Mouse (Mus musculus) MEL (cell line): ENCODE results near the gene Wdr82.

Source experiments
- CTCF ChIP-seq, 3 experiments: IDR thresholded peaks in 2 of 3; conservative IDR thresholded peaks in 1 of 3; 2 replicates each; pipeline ENCODE4 v1.5.1; 2011 to 2012; ENCODE audit warnings: low read length in 3 of 3, low read depth in 2 of 3, mild to moderate bottlenecking in 2 of 3, improper control_type of control experiment in 1 of 3, inconsistent platforms in 1 of 3, mixed read lengths in 1 of 3, moderate library complexity in 1 of 3; ENCODE audit not compliant: control insufficient read depth in 1 of 3, insufficient read depth in 1 of 3, poor library complexity in 1 of 3, severe bottlenecking in 1 of 3
- E2F4 ChIP-seq: IDR thresholded peaks from 2 replicates; pipeline ENCODE4 v1.6.1; 2011; ENCODE audit warnings: low read depth, low read length, improper control_type of control experiment, borderline replicate concordance
- EP300 ChIP-seq, 2 experiments: IDR thresholded peaks; 2 replicates each; pipeline ENCODE4 v1.6.1; 2011; ENCODE audit warnings: improper control_type of control experiment in 2 of 2, low read length in 2 of 2, low read depth in 1 of 2, mild to moderate bottlenecking in 1 of 2
- GATA1 ChIP-seq: IDR thresholded peaks from 2 replicates; pipeline ENCODE4 v1.6.1; 2011; ENCODE audit warnings: low read depth, low read length, improper control_type of control experiment
- KAT2A ChIP-seq: conservative IDR thresholded peaks from 2 replicates; pipeline ENCODE4 v1.6.1; 2012; ENCODE audit warnings: low read depth, low read length, improper control_type of control experiment, inconsistent platforms
- MAFK ChIP-seq: IDR thresholded peaks from 2 replicates; pipeline ENCODE4 v1.6.1; 2011; ENCODE audit warnings: low read depth, mild to moderate bottlenecking, low read length, improper control_type of control experiment, borderline replicate concordance
- MYC ChIP-seq: IDR thresholded peaks from 2 replicates; pipeline ENCODE4 v1.6.1; 2011; ENCODE audit warnings: low read depth, mild to moderate bottlenecking, low read length, improper control_type of control experiment, moderate library complexity
- POLR2A ChIP-seq, 2 experiments: IDR thresholded peaks; 2 replicates each; pipeline ENCODE4 v1.6.1; 2011 to 2012; ENCODE audit warnings: low read length in 2 of 2, mild to moderate bottlenecking in 2 of 2, control low read depth in 1 of 2, improper control_type of control experiment in 1 of 2, low read depth in 1 of 2, moderate library complexity in 1 of 2; ENCODE audit not compliant: control insufficient read depth in 1 of 2, insufficient read depth in 1 of 2, poor library complexity in 1 of 2
- TAL1 ChIP-seq: IDR thresholded peaks from 2 replicates; pipeline ENCODE4 v1.6.1; 2012; ENCODE audit warnings: mild to moderate bottlenecking, inconsistent platforms, low read length, moderate library complexity, mixed read lengths
- UBTF ChIP-seq: IDR thresholded peaks from 2 replicates; pipeline ENCODE4 v1.6.1; 2012; ENCODE audit warnings: low read depth, mild to moderate bottlenecking, inconsistent platforms, low read length, improper control_type of control experiment, moderate library complexity, borderline replicate concordance; ENCODE audit not compliant: insufficient read depth
- USF2 ChIP-seq, 2 experiments: IDR thresholded peaks; 2 replicates each; pipeline ENCODE4 v1.6.1; 2011 to 2012; ENCODE audit warnings: improper control_type of control experiment in 2 of 2, low read length in 2 of 2, borderline replicate concordance in 1 of 2, inconsistent platforms in 1 of 2, low read depth in 1 of 2, mild to moderate bottlenecking in 1 of 2; ENCODE audit not compliant: insufficient read depth in 1 of 2
- ZKSCAN1 ChIP-seq: IDR thresholded peaks from 2 replicates; pipeline ENCODE4 v1.6.1; 2012; ENCODE audit warnings: low read depth, mild to moderate bottlenecking, inconsistent platforms, low read length, improper control_type of control experiment, moderate library complexity
- ZNF384 ChIP-seq: IDR thresholded peaks from 2 replicates; pipeline ENCODE4 v1.6.1; 2012; ENCODE audit warnings: low read depth, mild to moderate bottlenecking, inconsistent platforms, low read length, improper control_type of control experiment

DNA sequence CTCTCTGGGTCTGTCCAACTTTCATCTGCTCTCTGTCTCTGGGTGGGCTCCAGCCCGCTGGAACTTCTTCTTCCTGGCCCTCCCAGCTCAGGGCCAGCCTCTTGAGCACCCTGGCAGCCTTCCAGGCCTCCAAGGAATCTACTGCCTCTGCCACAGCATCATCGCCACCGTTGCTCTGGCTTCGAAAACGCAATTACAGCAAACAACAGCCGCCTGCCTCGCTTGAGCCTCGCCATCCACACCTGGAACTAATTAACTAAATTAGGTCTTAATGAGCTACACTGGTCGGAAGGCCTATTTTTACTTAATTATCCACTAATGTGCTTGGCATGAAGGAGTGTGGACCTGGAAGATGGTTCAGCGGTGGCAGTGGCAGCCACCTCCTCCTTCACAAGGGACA is 31.0 kb upstream of the Wdr82 start:
- TF ChIP-seq CTCF (IDR thresholded peaks at IDR 0.05 in 2 of 3, conservative IDR thresholded peaks at IDR 0.05 in 1 of 3; ENCODE audit: control insufficient read depth in 1 of 3, insufficient read depth in 1 of 3, low read depth in 2 of 3, low read length in 3 of 3, poor library complexity in 1 of 3, severe bottlenecking in 1 of 3) (no peak), TAL1 (no peak), UBTF (no peak), USF2 (IDR thresholded peaks at IDR 0.05; ENCODE audit: borderline replicate concordance in 1 of 2, insufficient read depth in 1 of 2, low read depth in 1 of 2, low read length in 2 of 2) (no peak), ZKSCAN1 (no peak), ZNF384 (no peak), POLR2A (IDR thresholded peaks at IDR 0.05; ENCODE audit: control insufficient read depth in 1 of 2, insufficient read depth in 1 of 2, low read depth in 1 of 2, low read length in 2 of 2, poor library complexity in 1 of 2) (no peak), KAT2A (no peak), MYC (no peak), E2F4 (no peak), GATA1 (no peak), EP300 (IDR thresholded peaks at IDR 0.05; ENCODE audit: low read depth in 1 of 2, low read length in 2 of 2) (no peak), MAFK (no peak)
